Mouse (Mus musculus) MEL (cell line): ENCODE results near the gene Extl1. TPM values are rescaled to one million over a fixed set of nuclear protein-coding genes. Genes with fewer than 3 reads are reported as not detected.

Source experiments
- DNase-seq: peaks from one replicate; pipeline ENCODE4 v3.0.0; 2011; ENCODE audit warnings: low read depth, low spot score
- H3K27ac ChIP-seq: 2 replicates; pipeline ENCODE4 v1.5.1; 2012; ENCODE audit warnings: low read depth, mild to moderate bottlenecking, control low read depth, low read length, moderate library complexity; ENCODE audit not compliant: control insufficient read depth
- H3K27me3 ChIP-seq, 2 experiments: fragments of 150-350 bp in 1 of 2; sonication (generic) in 1 of 2; 2 replicates each; pipeline ENCODE4 v1.6.1; 2012; ENCODE audit warnings: low read length in 2 of 2, mild to moderate bottlenecking in 2 of 2, improper control_type of control experiment in 1 of 2, moderate library complexity in 1 of 2; ENCODE audit not compliant: insufficient read depth in 2 of 2, control insufficient read depth in 1 of 2
- H3K36me3 ChIP-seq, 2 experiments: 2 replicates each; pipeline ENCODE4 v1.6.1; 2012 to 2014; ENCODE audit warnings: low read length in 2 of 2, improper control_type of control experiment in 1 of 2, inconsistent platforms in 1 of 2, mild to moderate bottlenecking in 1 of 2; ENCODE audit not compliant: insufficient read depth in 2 of 2, control insufficient read depth in 1 of 2
- H3K4me1 ChIP-seq, 2 experiments: fragments of 150-350 bp in 1 of 2; sonication (generic) in 1 of 2; 2 replicates each; pipeline ENCODE4 v1.6.1; 2012; ENCODE audit warnings: low read length in 2 of 2, improper control_type of control experiment in 1 of 2, mild to moderate bottlenecking in 1 of 2; ENCODE audit not compliant: insufficient read depth in 2 of 2, control insufficient read depth in 1 of 2
- H3K4me3 ChIP-seq, 2 experiments: fragments of 150-350 bp in 1 of 2; sonication (generic) in 1 of 2; 2 replicates each; pipeline ENCODE4 v1.5.1; 2012; ENCODE audit warnings: low read depth in 2 of 2, low read length in 2 of 2, mild to moderate bottlenecking in 2 of 2, moderate library complexity in 2 of 2, control low read depth in 1 of 2, improper control_type of control experiment in 1 of 2; ENCODE audit not compliant: control insufficient read depth in 1 of 2, insufficient read depth in 1 of 2
- H3K79me2 ChIP-seq: 2 replicates; pipeline ENCODE4 v1.6.1; 2012; ENCODE audit warnings: mild to moderate bottlenecking, low read length, moderate library complexity; ENCODE audit not compliant: control insufficient read depth, poor library complexity, insufficient read depth
- H3K9ac ChIP-seq: 2 replicates; pipeline ENCODE4 v1.6.1; 2012; ENCODE audit warnings: low read depth, mild to moderate bottlenecking, control low read depth, low read length, moderate library complexity; ENCODE audit not compliant: control insufficient read depth, poor library complexity, severe bottlenecking
- H3K9me3 ChIP-seq: fragments of 150-350 bp; sonication (generic); replicated peaks from 2 replicates; pipeline ENCODE4 v1.6.1; 2012; ENCODE audit warnings: mild to moderate bottlenecking, low read length, improper control_type of control experiment, moderate library complexity; ENCODE audit not compliant: insufficient read depth
- BHLHE40 ChIP-seq: IDR thresholded peaks from 2 replicates; pipeline ENCODE4 v1.6.1; 2012; ENCODE audit warnings: low read depth, mild to moderate bottlenecking, inconsistent platforms, low read length, improper control_type of control experiment, borderline replicate concordance
- CHD1 ChIP-seq: IDR thresholded peaks from 2 replicates; pipeline ENCODE4 v1.6.1; 2012; ENCODE audit warnings: low read depth, mild to moderate bottlenecking, inconsistent platforms, low read length, improper control_type of control experiment
- CHD2 ChIP-seq: IDR thresholded peaks from 2 replicates; pipeline ENCODE4 v1.6.1; 2011; ENCODE audit warnings: low read length, improper control_type of control experiment
- CTCF ChIP-seq, 3 experiments: IDR thresholded peaks in 2 of 3; conservative IDR thresholded peaks in 1 of 3; 2 replicates each; pipeline ENCODE4 v1.5.1; 2011 to 2012; ENCODE audit warnings: low read length in 3 of 3, low read depth in 2 of 3, mild to moderate bottlenecking in 2 of 3, improper control_type of control experiment in 1 of 3, inconsistent platforms in 1 of 3, mixed read lengths in 1 of 3, moderate library complexity in 1 of 3; ENCODE audit not compliant: control insufficient read depth in 1 of 3, insufficient read depth in 1 of 3, poor library complexity in 1 of 3, severe bottlenecking in 1 of 3
- E2F4 ChIP-seq: IDR thresholded peaks from 2 replicates; pipeline ENCODE4 v1.6.1; 2011; ENCODE audit warnings: low read depth, low read length, improper control_type of control experiment, borderline replicate concordance
- ELF1 ChIP-seq: IDR thresholded peaks from 2 replicates; pipeline ENCODE4 v1.6.1; 2014; ENCODE audit warnings: low read depth, mild to moderate bottlenecking, inconsistent platforms, low read length, improper control_type of control experiment, moderate library complexity
- EP300 ChIP-seq, 2 experiments: IDR thresholded peaks; 2 replicates each; pipeline ENCODE4 v1.6.1; 2011; ENCODE audit warnings: improper control_type of control experiment in 2 of 2, low read length in 2 of 2, low read depth in 1 of 2, mild to moderate bottlenecking in 1 of 2
- HCFC1 ChIP-seq: IDR thresholded peaks from 2 replicates; pipeline ENCODE4 v1.6.1; 2012; ENCODE audit warnings: low read depth, mild to moderate bottlenecking, inconsistent platforms, low read length, improper control_type of control experiment, moderate library complexity
- KAT2A ChIP-seq: conservative IDR thresholded peaks from 2 replicates; pipeline ENCODE4 v1.6.1; 2012; ENCODE audit warnings: low read depth, low read length, improper control_type of control experiment, inconsistent platforms
- MAFK ChIP-seq: IDR thresholded peaks from 2 replicates; pipeline ENCODE4 v1.6.1; 2011; ENCODE audit warnings: low read depth, mild to moderate bottlenecking, low read length, improper control_type of control experiment, borderline replicate concordance
- MAZ ChIP-seq: IDR thresholded peaks from 2 replicates; pipeline ENCODE4 v1.6.1; 2012; ENCODE audit warnings: low read depth, mild to moderate bottlenecking, inconsistent platforms, low read length, improper control_type of control experiment
- MXI1 ChIP-seq: IDR thresholded peaks from 2 replicates; pipeline ENCODE4 v1.6.1; 2011; ENCODE audit warnings: mild to moderate bottlenecking, low read depth, low read length, improper control_type of control experiment
- MYB ChIP-seq: IDR thresholded peaks from 2 replicates; pipeline ENCODE4 v1.6.1; 2011; ENCODE audit warnings: mild to moderate bottlenecking, low read depth, low read length, improper control_type of control experiment
- NRF1 ChIP-seq: IDR thresholded peaks from 2 replicates; pipeline ENCODE4 v1.6.1; 2014; ENCODE audit warnings: low read depth, mild to moderate bottlenecking, inconsistent platforms, low read length, improper control_type of control experiment, moderate library complexity; ENCODE audit not compliant: poor library complexity, insufficient read depth, severe bottlenecking
- POLR2A ChIP-seq, 2 experiments: IDR thresholded peaks; 2 replicates each; pipeline ENCODE4 v1.6.1; 2011 to 2012; ENCODE audit warnings: low read length in 2 of 2, mild to moderate bottlenecking in 2 of 2, control low read depth in 1 of 2, improper control_type of control experiment in 1 of 2, low read depth in 1 of 2, moderate library complexity in 1 of 2; ENCODE audit not compliant: control insufficient read depth in 1 of 2, insufficient read depth in 1 of 2, poor library complexity in 1 of 2
- POLR2AphosphoS5 ChIP-seq: IDR thresholded peaks from 2 replicates; pipeline ENCODE4 v1.6.1; 2012; ENCODE audit warnings: low read depth, borderline replicate concordance, mild to moderate bottlenecking, inconsistent platforms, low read length, moderate library complexity, mixed read lengths
- RAD21 ChIP-seq: IDR thresholded peaks from 2 replicates; pipeline ENCODE4 v1.6.1; 2011; ENCODE audit warnings: mild to moderate bottlenecking, low read depth, low read length, improper control_type of control experiment
- RCOR1 ChIP-seq: IDR thresholded peaks from 2 replicates; pipeline ENCODE4 v1.6.1; 2012; ENCODE audit warnings: low read depth, mild to moderate bottlenecking, inconsistent platforms, low read length, improper control_type of control experiment
- SMC3 ChIP-seq: IDR thresholded peaks from 2 replicates; pipeline ENCODE4 v1.6.1; 2011; ENCODE audit warnings: low read depth, low read length, improper control_type of control experiment
- TBP ChIP-seq: IDR thresholded peaks from 2 replicates; pipeline ENCODE4 v1.8.0; 2011; ENCODE audit warnings: low read depth, low read length, improper control_type of control experiment
- UBTF ChIP-seq: IDR thresholded peaks from 2 replicates; pipeline ENCODE4 v1.6.1; 2012; ENCODE audit warnings: low read depth, mild to moderate bottlenecking, inconsistent platforms, low read length, improper control_type of control experiment, moderate library complexity, borderline replicate concordance; ENCODE audit not compliant: insufficient read depth
- ZC3H11A ChIP-seq: IDR thresholded peaks from 2 replicates; pipeline ENCODE4 v1.6.1; 2012; ENCODE audit warnings: low read depth, mild to moderate bottlenecking, inconsistent platforms, low read length, improper control_type of control experiment
- ZNF384 ChIP-seq: IDR thresholded peaks from 2 replicates; pipeline ENCODE4 v1.6.1; 2012; ENCODE audit warnings: low read depth, mild to moderate bottlenecking, inconsistent platforms, low read length, improper control_type of control experiment
- polyA plus RNA-seq, 2 experiments: library from polyadenylated mRNA; stranded (reverse) in 1 of 2; unstranded in 1 of 2; fragments of >175 nt in 1 of 2; fragments of >200 nt in 1 of 2; gene quantifications; 2 replicates each; pipeline versions ENCODE4 v1.2.1 to v1.2.4; 2012; ENCODE audit warnings: low replicate concordance in 2 of 2, low read depth in 1 of 2; ENCODE audit not compliant: insufficient read length in 2 of 2, insufficient read depth in 1 of 2, missing spikeins in 1 of 2
- total RNA-seq: library from RNA; depleted of rRNA; stranded (reverse); fragments of 300-350 nt; gene quantifications from 2 replicates; pipeline ENCODE4 v1.2.3, GENCODE M21; 2012

Gene Extl1
- total and polyA plus RNA-seq, 3 experiments: 0.04 to 0.33 TPM; not detected in 1

GRCm38 (mm10) chr4:134351329-134352260 lies 32.1 kb downstream of the Extl1 start:
- Histone ChIP-seq H3K4me3 (no peak overlapping the region), H3K36me3 (peaks cover 0 to 8% of the 10 kb centered on the region in 2 experiments; a peak in 2 of 4 replicates), H3K79me2 (no peaks in the 10 kb centered on the region), H3K4me1 (peaks cover 2 to 37% of the 10 kb centered on the region in 2 experiments; a peak in 3 of 4 replicates), H3K27me3 (no peaks in the 10 kb centered on the region), H3K9ac (no peak overlapping the region), H3K27ac (no peak overlapping the region), H3K9me3 (no peaks in the 10 kb centered on the region)
- TF ChIP-seq HCFC1 (no peak), MAZ (no peak), KAT2A (no peak), ZNF384 (no peak), ZC3H11A (no peak), RAD21 (no peak), MYB (no peak), CHD1 (no peak), RCOR1 (no peak), CTCF (IDR thresholded peaks at IDR 0.05 in 2 of 3, conservative IDR thresholded peaks at IDR 0.05 in 1 of 3; ENCODE audit: control insufficient read depth in 1 of 3, insufficient read depth in 1 of 3, low read depth in 2 of 3, low read length in 3 of 3, poor library complexity in 1 of 3, severe bottlenecking in 1 of 3) (no peak)
- no peak for DNase-seq

- TF ChIP-seq BHLHE40 (no peak), CHD2 (no peak), UBTF (no peak), ZC3H11A (no peak), SMC3 (no peak), RAD21 (no peak), MYB (no peak), ELF1 (no peak), ZNF384 (no peak), HCFC1 (no peak), MAFK (no peak), NRF1 (no peak), MXI1 (no peak), E2F4 (no peak), EP300 (IDR thresholded peaks at IDR 0.05; ENCODE audit: low read depth in 1 of 2, low read length in 2 of 2) (no peak), POLR2A (IDR thresholded peaks at IDR 0.05; ENCODE audit: control insufficient read depth in 1 of 2, insufficient read depth in 1 of 2, low read depth in 1 of 2, low read length in 2 of 2, poor library complexity in 1 of 2) (no peak), KAT2A (no peak), POLR2AphosphoS5 (no peak), TBP (no peak)
Observed at GRCm38 (mm10) chr4:134350641-134351040, 33.0 kb downstream of the Extl1 start.

More at GRCm38 (mm10) chr4:134350641-134351040, 33.0 kb downstream of the Extl1 start:
- Histone ChIP-seq H3K9me3 (no peaks in the 10 kb centered on the region), H3K36me3 (peaks cover 0 to 8% of the 10 kb centered on the region in 2 experiments; a peak in 2 of 4 replicates), H3K4me3 (no peak overlapping the region), H3K4me1 (peaks cover 2 to 29% of the 10 kb centered on the region in 2 experiments; a peak in 3 of 4 replicates), H3K27ac (no peak overlapping the region), H3K9ac (no peak overlapping the region), H3K79me2 (no peaks in the 10 kb centered on the region), H3K27me3 (no peaks in the 10 kb centered on the region)
- DNase-seq: no peak
